Mouse (Mus musculus): ENCODE measurements at regions not wholly inside any gene's neighbourhood (a gene's known extent, or its start where the extent isn't known, plus 50 kb on each side); places are given as distances from the start of the nearest gene placed in this dataset.
A peak's percentile ranks its signal among the peaks of the same experiment; 100 is the strongest.

- no peaks in the 10 kb centered on the region; the same call in 1 of the 2 replicates for H3K27me3 ChIP-seq (ENCODE audit: control insufficient read depth, insufficient read depth, low read depth, low read length)
- H3K4me1 ChIP-seq (ENCODE audit: control insufficient read depth, low read depth, low read length), result no peaks in the 10 kb centered on the region
- no peak overlapping the region for H3K4me3 ChIP-seq (ENCODE audit: low read depth, low read length)
- no peaks in the 10 kb centered on the region for H3K36me3 ChIP-seq (ENCODE audit: control insufficient read depth, insufficient read depth)
- H3K27ac ChIP-seq (ENCODE audit: low read length), result no peak overlapping the region
- no peak overlapping the region for H3K9ac ChIP-seq (ENCODE audit: low read depth, low read length)
- no peaks in the 10 kb centered on the region for H3K9me3 ChIP-seq (replicated peaks; ENCODE audit: control insufficient read depth, low read length)
- no peak overlapping the region for H3K4me2 ChIP-seq (ENCODE audit: low read depth, low read length)
- no peak for ATAC-seq (ENCODE audit: low read depth)
- 62% methylated on average over 3 of the region's 3 CpGs for WGBS (ENCODE audit: insufficient replicate concordance)
Measured at GRCm38 (mm10) chr6:88998927-88999722, 97.1 kb downstream of the Tpra1 start.

- Histone ChIP-seq H3K27ac (ENCODE audit: low read length) (no peak overlapping the region), H3K4me2 (ENCODE audit: low read depth, low read length) (no peak overlapping the region), H3K9ac (ENCODE audit: low read depth, low read length) (no peak overlapping the region), H3K27me3 (ENCODE audit: control insufficient read depth, insufficient read depth, low read depth, low read length) (no peaks in the 10 kb centered on the region; the same call in 1 of the 2 replicates), H3K9me3 (replicated peaks; ENCODE audit: control insufficient read depth, low read length) (no peaks in the 10 kb centered on the region), H3K4me1 (ENCODE audit: control insufficient read depth, low read depth, low read length) (no peaks in the 10 kb centered on the region), H3K4me3 (ENCODE audit: low read depth, low read length) (no peak overlapping the region), H3K36me3 (ENCODE audit: control insufficient read depth, insufficient read depth) (no peaks in the 10 kb centered on the region)
- ATAC-seq (ENCODE audit: low read depth), result no peak
- 37% methylated on average over 14 of the region's 14 CpGs for whole genome bisulfite sequencing (ENCODE audit: insufficient replicate concordance)
Measured at GRCm38 (mm10) chr6:89000359-89000758, 98.3 kb downstream of the Tpra1 start.

- H3K9me3 ChIP-seq (replicated peaks; ENCODE audit: control insufficient read depth, low read length), result no peaks in the 10 kb centered on the region
- no peak overlapping the region for H3K4me2 ChIP-seq (ENCODE audit: low read depth, low read length)
- H3K36me3 ChIP-seq (ENCODE audit: control insufficient read depth, insufficient read depth), result no peaks in the 10 kb centered on the region
- no peaks in the 10 kb centered on the region; the same call in 1 of the 2 replicates for H3K4me1 ChIP-seq (ENCODE audit: control insufficient read depth, low read depth, low read length)
- peaks cover 7% of the 10 kb centered on the region; the same call in 1 of the 2 replicates for H3K27me3 ChIP-seq (ENCODE audit: control insufficient read depth, insufficient read depth, low read depth, low read length)
- H3K27ac ChIP-seq (ENCODE audit: low read length), result no peak overlapping the region
- ATAC-seq (ENCODE audit: low read depth), result no peak
- 40% methylated on average over 6 of the region's 6 CpGs for WGBS (ENCODE audit: insufficient replicate concordance)
- no peak overlapping the region for H3K4me3 ChIP-seq (ENCODE audit: low read depth, low read length)
- H3K9ac ChIP-seq (ENCODE audit: low read depth, low read length), result no peak overlapping the region
Measured at GRCm38 (mm10) chr6:89003197-89003923, 101.3 kb downstream of the Tpra1 start.

GRCm38 (mm10) chr6:89005094-89005493, 103.0 kb downstream of the Tpra1 start:
- WGBS (ENCODE audit: insufficient replicate concordance), result 31% methylated on average over 4 of the region's 4 CpGs
- Histone ChIP-seq H3K4me2 (ENCODE audit: low read depth, low read length) (no peak overlapping the region), H3K36me3 (ENCODE audit: control insufficient read depth, insufficient read depth) (no peaks in the 10 kb centered on the region), H3K9ac (ENCODE audit: low read depth, low read length) (no peak overlapping the region), H3K9me3 (replicated peaks; ENCODE audit: control insufficient read depth, low read length) (no peaks in the 10 kb centered on the region), H3K4me3 (ENCODE audit: low read depth, low read length) (no peak overlapping the region), H3K27ac (ENCODE audit: low read length) (no peak overlapping the region), H3K4me1 (ENCODE audit: control insufficient read depth, low read depth, low read length) (peaks cover 4% of the 10 kb centered on the region), H3K27me3 (ENCODE audit: control insufficient read depth, insufficient read depth, low read depth, low read length) (peaks cover 7% of the 10 kb centered on the region; the same call in 1 of the 2 replicates)
- no peak for ATAC-seq (ENCODE audit: low read depth)

- 41% methylated on average over 17 of the region's 17 CpGs for WGBS (ENCODE audit: insufficient replicate concordance)
- Histone ChIP-seq H3K27me3 (ENCODE audit: control insufficient read depth, insufficient read depth, low read depth, low read length) (peaks cover 7% of the 10 kb centered on the region; the same call in 1 of the 2 replicates), H3K9me3 (replicated peaks; ENCODE audit: control insufficient read depth, low read length) (no peaks in the 10 kb centered on the region), H3K9ac (ENCODE audit: low read depth, low read length) (no peak overlapping the region), H3K4me1 (ENCODE audit: control insufficient read depth, low read depth, low read length) (peaks cover 4% of the 10 kb centered on the region), H3K27ac (ENCODE audit: low read length) (no peak overlapping the region), H3K36me3 (ENCODE audit: control insufficient read depth, insufficient read depth) (no peaks in the 10 kb centered on the region), H3K4me2 (ENCODE audit: low read depth, low read length) (no peak overlapping the region), H3K4me3 (ENCODE audit: low read depth, low read length) (no peak overlapping the region)
- no peak for ATAC-seq (ENCODE audit: low read depth)
Measured at GRCm38 (mm10) chr6:89006997-89007396, 104.9 kb downstream of the Tpra1 start.

GRCm38 (mm10) chr6:89007516-89007915, 105.5 kb downstream of the Tpra1 start:
- peaks cover 7% of the 10 kb centered on the region; the same call in 1 of the 2 replicates for H3K27me3 ChIP-seq (ENCODE audit: control insufficient read depth, insufficient read depth, low read depth, low read length)
- ATAC-seq (ENCODE audit: low read depth), result no peak
- H3K4me1 ChIP-seq (ENCODE audit: control insufficient read depth, low read depth, low read length), result peaks cover 4% of the 10 kb centered on the region
- no peak overlapping the region for H3K4me2 ChIP-seq (ENCODE audit: low read depth, low read length)
- no peaks in the 10 kb centered on the region for H3K36me3 ChIP-seq (ENCODE audit: control insufficient read depth, insufficient read depth)
- no peaks in the 10 kb centered on the region for H3K9me3 ChIP-seq (replicated peaks; ENCODE audit: control insufficient read depth, low read length)
- no peak overlapping the region for H3K27ac ChIP-seq (ENCODE audit: low read length)
- H3K9ac ChIP-seq (ENCODE audit: low read depth, low read length), result no peak overlapping the region
- H3K4me3 ChIP-seq (ENCODE audit: low read depth, low read length), result no peak overlapping the region
- WGBS (ENCODE audit: insufficient replicate concordance), result 37% methylated on average over 2 of the region's 2 CpGs

GRCm38 (mm10) chr6:89008614-89009171, 106.6 kb downstream of the Tpra1 start:
- Histone ChIP-seq H3K27me3 (ENCODE audit: control insufficient read depth, insufficient read depth, low read depth, low read length) (peaks cover 7% of the 10 kb centered on the region; the same call in 1 of the 2 replicates), H3K9me3 (replicated peaks; ENCODE audit: control insufficient read depth, low read length) (no peaks in the 10 kb centered on the region), H3K4me2 (ENCODE audit: low read depth, low read length) (peak overlapping the region; percentile 49), H3K4me1 (ENCODE audit: control insufficient read depth, low read depth, low read length) (peaks cover 4% of the 10 kb centered on the region), H3K4me3 (ENCODE audit: low read depth, low read length) (peak overlapping the region; percentile 21; the same call in 1 of the 2 replicates), H3K27ac (ENCODE audit: low read length) (no peak overlapping the region), H3K36me3 (ENCODE audit: control insufficient read depth, insufficient read depth) (no peaks in the 10 kb centered on the region), H3K9ac (ENCODE audit: low read depth, low read length) (no peak overlapping the region)
- no peak for ATAC-seq (ENCODE audit: low read depth)
- WGBS (ENCODE audit: insufficient replicate concordance), result 4% methylated on average over 18 of the region's 18 CpGs

- no peak overlapping the region for H3K27ac ChIP-seq (ENCODE audit: low read length)
- H3K9ac ChIP-seq (ENCODE audit: low read depth, low read length), result no peak overlapping the region
- H3K4me3 ChIP-seq (ENCODE audit: low read depth, low read length), result no peak overlapping the region
- ATAC-seq (ENCODE audit: low read depth), result no peak
- H3K4me2 ChIP-seq (ENCODE audit: low read depth, low read length), result no peak overlapping the region
- H3K27me3 ChIP-seq (ENCODE audit: control insufficient read depth, insufficient read depth, low read depth, low read length), result 0 out of 2 replicates have a peak, but pooled peaks cover under 1% of the 10 kb centered on the region
- WGBS (ENCODE audit: insufficient replicate concordance), result 48% methylated on average over 12 of the region's 12 CpGs
- H3K4me1 ChIP-seq (ENCODE audit: control insufficient read depth, low read depth, low read length), result peaks cover 4% of the 10 kb centered on the region
- no peaks in the 10 kb centered on the region for H3K9me3 ChIP-seq (replicated peaks; ENCODE audit: control insufficient read depth, low read length)
- H3K36me3 ChIP-seq (ENCODE audit: control insufficient read depth, insufficient read depth), result no peaks in the 10 kb centered on the region
Measured at GRCm38 (mm10) chr6:89012998-89013689, 111.1 kb downstream of the Tpra1 start.
